Mouse (Mus musculus): ENCODE data around the gene Pde1c. TPM values are rescaled to one million over a fixed set of nuclear protein-coding genes. Genes with fewer than 3 reads are reported as not detected.

Gene Pde1c
- total RNA-seq, 1 experiment from 2014 or later, result 1.5 TPM

Other genes starting within 250 kb of the Pde1c start
- gene Lsm5, start 135.6 kb upstream of the Pde1c start, total RNA-seq (2017), result 136 and 161 TPM in 2 replicates
- 24.2 and 31.6 TPM in 2 replicates for gene Avl9, start 145.8 kb upstream of the Pde1c start, total RNA-seq (2017)
- gene Kbtbd2, start 228.7 kb upstream of the Pde1c start, total RNA-seq (2017), result 46.2 and 48.8 TPM in 2 replicates

Data from common myeloid progenitor, adult 5-6 weeks (primary cell).